Mouse (Mus musculus) megakaryocyte-erythroid progenitor cell, adult 5 weeks (primary cell): ENCODE data around the gene Ube2k. TPM values are rescaled to one million over a fixed set of nuclear protein-coding genes. Genes with fewer than 3 reads are reported as not detected.

Experiments
- polyA plus RNA-seq: library from polyadenylated mRNA; stranded (reverse); fragments of >175 nt; gene quantifications from 2 replicates; pipeline ENCODE4 v1.2.3, GENCODE M21; 2012

Ube2k gene
- polyA plus RNA-seq: 112 and 138 TPM in 2 replicates

GRCm38 (mm10) chr5:65536751-65537419, at the start of gene Ube2k, which contains the start of gene Smim14:
Gene Ube2k, plus strand, starts transcription at chr5:65537233.
Gene Smim14, minus strand, starts transcription at chr5:65537184.

GRCm38 (mm10) chr5:65492716-65493531, 44.1 kb upstream of the Ube2k start, which contains the start of gene Gm43552:
Gene Gm43552, minus strand, starts transcription at chr5:65492833.

Other genes with a start within 250 kb of the Ube2k start
- 19.7 and 20.9 TPM in 2 replicates for gene Rfc1, start 201.6 kb upstream of the Ube2k start, polyA plus RNA-seq
- gene Klb, start 188.9 kb upstream of the Ube2k start, polyA plus RNA-seq: not detected in 2 replicates
- gene Rpl9, start 145.8 kb upstream of the Ube2k start, polyA plus RNA-seq: 61.7 and 74.9 TPM in 2 replicates
- gene Lias, start 145.7 kb upstream of the Ube2k start, polyA plus RNA-seq: 6.9 and 7.3 TPM in 2 replicates
- 5.7 and 7.3 TPM in 2 replicates for gene Ugdh, start 101.3 kb upstream of the Ube2k start, polyA plus RNA-seq
- gene Gm43552, start 44.4 kb upstream of the Ube2k start, polyA plus RNA-seq: 100.0 and 113 TPM in 2 replicates
- 41.1 and 48.7 TPM in 2 replicates for gene Smim14, start within 50 bp of the Ube2k start, polyA plus RNA-seq
- 14.1 and 17.7 TPM in 2 replicates for gene Pds5a, start 161.0 kb downstream of the Ube2k start, polyA plus RNA-seq
- gene N4bp2, start 226.3 kb downstream of the Ube2k start, polyA plus RNA-seq: 9.9 and 11.4 TPM in 2 replicates